Mouse (Mus musculus) lung, postnatal 0 days (tissue): ENCODE results near the gene H1fnt.

Source experiments
- CTCF ChIP-seq: IDR thresholded peaks from 2 replicates; pipeline ENCODE4 v1.5.1; 2016; ENCODE audit warnings: antibody characterized with exemption, mild to moderate bottlenecking
- EP300 ChIP-seq: IDR thresholded peaks from 2 replicates; pipeline ENCODE4 v1.6.1; 2016; ENCODE audit warnings: antibody characterized with exemption, mild to moderate bottlenecking, control low read depth

DNA sequence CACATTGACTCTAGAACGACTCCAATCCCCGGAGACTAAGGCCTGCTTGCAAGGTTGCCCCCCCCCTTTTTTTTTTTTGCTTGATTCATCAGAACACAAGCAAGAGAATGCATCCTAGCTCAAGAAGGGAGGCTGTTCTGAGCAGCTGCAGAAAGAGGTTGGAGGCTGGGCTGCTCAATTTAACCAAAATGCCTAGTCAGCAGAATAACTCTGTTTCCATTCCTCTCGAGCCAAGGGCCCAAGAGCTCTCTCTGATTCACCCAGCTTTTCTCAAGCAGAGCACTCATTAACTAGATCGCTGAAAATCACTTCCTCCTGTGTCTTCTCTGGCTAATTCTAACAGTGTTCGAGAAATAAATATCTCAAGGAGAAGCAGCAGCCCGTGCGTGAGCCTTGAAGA lies 29.3 kb upstream of the H1fnt start:
- TF ChIP-seq CTCF (no peak), EP300 (no peak)
